Comparison of ENCODE assay signal across 11 mouse cellular contexts in the genomic region with DNA sequence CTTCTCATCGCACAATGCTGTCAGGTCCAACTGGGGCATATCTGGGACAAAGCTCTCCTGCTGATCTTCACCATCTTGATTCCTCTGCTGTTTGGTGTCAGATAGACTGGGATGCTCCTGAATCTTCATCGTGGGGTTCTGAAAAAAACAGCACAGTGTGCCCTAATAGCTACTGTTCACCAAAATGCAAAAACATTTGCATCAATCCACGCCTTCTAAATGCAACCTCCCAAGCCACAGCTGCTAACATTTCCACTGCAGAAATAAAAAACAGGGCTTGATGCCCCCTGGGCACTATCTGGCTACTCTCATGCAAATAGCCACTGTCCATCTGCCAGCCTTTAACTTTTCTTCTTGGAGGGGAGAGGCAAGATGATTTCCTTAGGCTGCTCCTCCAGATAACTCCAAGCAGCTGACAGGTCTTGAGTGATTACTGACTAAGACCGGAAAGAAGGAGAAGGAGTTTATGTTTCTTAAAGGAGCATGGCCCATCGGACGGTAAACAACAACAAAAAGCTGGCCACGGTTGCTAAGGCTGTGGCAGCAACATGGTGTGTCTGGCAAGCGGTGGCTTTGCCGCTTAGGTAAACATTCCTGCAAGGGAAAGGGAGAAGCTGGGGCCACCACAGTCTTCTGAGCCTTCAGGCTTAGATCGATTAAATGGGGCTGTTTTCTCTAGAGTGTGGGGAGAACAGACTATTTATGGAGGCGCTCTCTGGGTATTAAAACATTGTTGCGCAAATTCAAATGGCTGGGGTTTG. TPM values are rescaled to one million over a fixed set of nuclear protein-coding genes. Genes with fewer than 3 reads are reported as not detected.
DNase-seq lines count a peak whose midpoint lies in the region.
"Had no signal": no experiment of that assay in that cellular context is flagged by ENCODE, and none has a peak within 500 bp of the region (broad histone marks: within the 10 kb centered on the region; RNA-seq: fewer than 3 reads in every experiment).

No protein-coding gene starts in this region.

- H3K27me3 ChIP-seq in hindbrain, embryonic 10.5 days (ENCODE audit: insufficient read depth, poor library complexity, severe bottlenecking) = no peaks in the 10 kb centered on the region
- H3K27me3 ChIP-seq: liver, embryonic 15.5 days; Patski had no signal

- no peaks in the 10 kb centered on the region for H3K9me3 ChIP-seq in hindbrain, embryonic 10.5 days
- H3K9me3 ChIP-seq: liver, embryonic 15.5 days had no signal

- 32% methylated on average over 12 of the region's 12 CpGs for WGBS in hindbrain, embryonic 10.5 days

- peak; percentile 20 for DNase-seq in layer of hippocampus, adult 9-11 months
- DNase-seq in layer of hippocampus, adult 9-10 months (ENCODE audit: low spot score) = no peak
- peak; percentile 81 for DNase-seq in cerebellum, adult 9-11 months
- peak; percentile 7 for DNase-seq in hindbrain, embryonic 10.5 days (ENCODE audit: low spot score)
- peak; percentile 19 for DNase-seq in neural tube, embryonic 10.5 days (ENCODE audit: extremely low spot score, low spot score)
- no peak for DNase-seq in frontal cortex, postnatal 10 days (ENCODE audit: low spot score in 2 of 2)
- DNase-seq in heart, adult 18-20 months = no peak
- no peak for DNase-seq in ovary, postnatal 10 days (ENCODE audit: low spot score)
- DNase-seq: forebrain, postnatal 0 days had no signal

- peak overlapping the region; percentile 50 for H3K27ac ChIP-seq in hindbrain, embryonic 10.5 days
- H3K27ac ChIP-seq: liver, embryonic 15.5 days had no signal

- no peak overlapping the region for H3K4me3 ChIP-seq in hindbrain, embryonic 10.5 days
- H3K4me3 ChIP-seq: liver, embryonic 15.5 days had no signal

- peaks cover 10% of the 10 kb centered on the region for H3K4me1 ChIP-seq in hindbrain, embryonic 10.5 days (replicated peaks)
- H3K4me1 ChIP-seq: liver, embryonic 15.5 days had no signal

- no peaks in the 10 kb centered on the region for H3K36me3 ChIP-seq in hindbrain, embryonic 10.5 days
- H3K36me3 ChIP-seq: liver, embryonic 15.5 days had no signal

RNA-seq across cellular contexts. Expression of a gene that starts 58.4 kb away (rescaled TPM):
- polyA plus RNA-seq in hindbrain, embryonic 10.5 days (2016; fragmentation: Nextera tagmentation; extraction: Ambion mirVana) = 7.5 and 20.1 TPM in 2 replicates
- total RNA-seq in heart, adult 18-20 months (2021) = 1 to 10 TPM in 1 of 2 experiments, under 1 TPM in 1; 0.75 to 1.3 TPM
- polyA plus RNA-seq: Patski had no signal

RNA-seq across cellular contexts. Expression of a gene that starts 59.1 kb away (rescaled TPM):
- polyA plus RNA-seq in hindbrain, embryonic 10.5 days (2016; fragmentation: Nextera tagmentation; extraction: Ambion mirVana) = 3.2 and 3.5 TPM in 2 replicates
- 10 to 100 TPM; 20.8 to 29.9 TPM for total RNA-seq in heart, adult 18-20 months (2021)

Comparison
In these comparisons a context has a peak if more than half of its experiments do, and no peak if none do; other contexts are left out.
1. DNase-seq: peak in layer of hippocampus, adult 9-11 months (single experiment), cerebellum, adult 9-11 months (single experiment), hindbrain, embryonic 10.5 days (single experiment) and neural tube, embryonic 10.5 days (single experiment); none in layer of hippocampus, adult 9-10 months (single experiment), frontal cortex, postnatal 10 days (0 of 2), heart, adult 18-20 months (0 of 2) and ovary, postnatal 10 days (single experiment).